ENCODE assay signal across 32 mouse cellular contexts in the genomic region with DNA sequence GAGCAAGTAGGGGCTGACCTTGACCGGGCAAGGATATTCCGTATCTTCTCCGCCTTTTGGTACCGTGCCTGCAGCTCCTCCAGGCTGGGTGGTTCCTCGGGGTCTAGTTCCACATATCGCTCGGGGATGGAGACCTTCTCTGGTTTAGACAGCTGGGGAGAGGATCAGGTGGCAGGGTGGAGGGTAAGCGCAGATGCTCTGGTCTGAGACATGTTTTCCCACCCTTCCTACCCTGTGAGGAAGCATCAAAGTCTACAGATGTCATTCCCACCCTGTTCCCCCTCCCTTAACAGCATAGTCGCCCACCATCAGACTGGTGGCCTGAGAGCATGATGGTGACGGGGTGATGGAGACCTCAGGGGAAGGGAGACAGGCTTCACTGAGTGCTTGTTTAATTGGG.
"Had no signal": no experiment of that assay in that cellular context is flagged by ENCODE, and none has a peak within 500 bp of the region (broad histone marks: within the 10 kb centered on the region; RNA-seq: fewer than 3 reads in every experiment).

No protein-coding gene starts in this region.

- DNase-seq: left cerebral cortex, postnatal 4 days; liver; liver, embryonic 13.5 days; liver, postnatal 0 days; lung, adult 18-20 months; lung, adult 2 months; lung, embryonic 14.5 days; lung, postnatal 10 days; lung, postnatal 14 days; lung, postnatal 36 days; lung, postnatal 4 days; midbrain, embryonic 14.5 days had no signal

- H3K4me3 ChIP-seq: limb, embryonic 10.5 days; limb, embryonic 12.5 days; limb, embryonic 13.5 days; limb, embryonic 15.5 days; liver, embryonic 12.5 days; liver, embryonic 13.5 days; liver, embryonic 15.5 days; lung, embryonic 15.5 days; megakaryocyte, embryonic 14.5 days; midbrain, embryonic 10.5 days; midbrain, embryonic 12.5 days; midbrain, embryonic 13.5 days; midbrain, embryonic 15.5 days; myocyte; neural tube, embryonic 12.5 days had no signal

- H3K27me3 ChIP-seq: limb, embryonic 12.5 days; limb, embryonic 13.5 days; limb, embryonic 15.5 days; liver, embryonic 12.5 days; liver, embryonic 13.5 days; liver, embryonic 15.5 days; lung, embryonic 15.5 days; midbrain, embryonic 12.5 days; midbrain, embryonic 13.5 days; midbrain, embryonic 15.5 days; neural tube, embryonic 12.5 days had no signal

- H3K9ac ChIP-seq: limb, embryonic 12.5 days; limb, embryonic 15.5 days; liver, embryonic 12.5 days; liver, embryonic 13.5 days; liver, embryonic 14.5 days; liver, embryonic 15.5 days; liver, postnatal 0 days; lung, embryonic 14.5 days; lung, embryonic 15.5 days; midbrain, embryonic 12.5 days; midbrain, embryonic 13.5 days; midbrain, embryonic 15.5 days; neural tube, embryonic 12.5 days had no signal

- H3K4me1 ChIP-seq: liver, embryonic 15.5 days; midbrain, embryonic 12.5 days had no signal

- H3K36me3 ChIP-seq: limb, embryonic 10.5 days; limb, embryonic 12.5 days; limb, embryonic 13.5 days; limb, embryonic 15.5 days; liver, embryonic 12.5 days; liver, embryonic 13.5 days; liver, embryonic 15.5 days; lung, embryonic 15.5 days; midbrain, embryonic 15.5 days; neural tube, embryonic 12.5 days had no signal

- ATAC-seq: liver, embryonic 12.5 days; liver, postnatal 0 days; lung, postnatal 0 days; midbrain, embryonic 13.5 days; midbrain, embryonic 15.5 days; midbrain, embryonic 16.5 days had no signal

- H3K27ac ChIP-seq: limb, embryonic 10.5 days; limb, embryonic 12.5 days; limb, embryonic 13.5 days; limb, embryonic 15.5 days; liver, embryonic 12.5 days; liver, embryonic 13.5 days; liver, embryonic 14.5 days; liver, embryonic 15.5 days; lung, embryonic 15.5 days; macrophage; midbrain, embryonic 10.5 days; midbrain, embryonic 12.5 days; midbrain, embryonic 13.5 days; midbrain, embryonic 15.5 days; neural tube, embryonic 12.5 days had no signal

- H3K9me3 ChIP-seq: limb, embryonic 10.5 days; limb, embryonic 12.5 days; limb, embryonic 13.5 days; limb, embryonic 15.5 days; liver, embryonic 12.5 days; liver, embryonic 13.5 days; liver, embryonic 15.5 days; lung, embryonic 15.5 days; megakaryocyte, embryonic 14.5 days; midbrain, embryonic 10.5 days; midbrain, embryonic 12.5 days; midbrain, embryonic 13.5 days; midbrain, embryonic 15.5 days; neural tube, embryonic 12.5 days had no signal

- H3K4me2 ChIP-seq: limb, embryonic 12.5 days; limb, embryonic 13.5 days; limb, embryonic 15.5 days; liver, embryonic 11.5 days; liver, embryonic 12.5 days; liver, embryonic 13.5 days; liver, embryonic 15.5 days; lung, embryonic 14.5 days; lung, embryonic 15.5 days; midbrain, embryonic 11.5 days; midbrain, embryonic 12.5 days; midbrain, embryonic 13.5 days; midbrain, embryonic 15.5 days; neural tube, embryonic 12.5 days had no signal
